Mouse (Mus musculus) cerebellum, postnatal 10 days (tissue): ENCODE data around the gene Zfyve26.
"Not testable (repeated sequence)": the region's sequence is repeated elsewhere in the genome, so short reads cannot be mapped to it uniquely, and the experiment has no call there.

ENCODE experiments used
- DNase-seq, 2 experiments: peaks; one replicate each; pipeline ENCODE4 v3.0.0; 2021; ENCODE audit warnings: mixed read lengths in 2 of 2

The Zfyve26 gene

GRCm38 (mm10) chr12:79260154-79260553 lies 36.0 kb downstream of the Zfyve26 start:
- no peak for DNase-seq

DNA sequence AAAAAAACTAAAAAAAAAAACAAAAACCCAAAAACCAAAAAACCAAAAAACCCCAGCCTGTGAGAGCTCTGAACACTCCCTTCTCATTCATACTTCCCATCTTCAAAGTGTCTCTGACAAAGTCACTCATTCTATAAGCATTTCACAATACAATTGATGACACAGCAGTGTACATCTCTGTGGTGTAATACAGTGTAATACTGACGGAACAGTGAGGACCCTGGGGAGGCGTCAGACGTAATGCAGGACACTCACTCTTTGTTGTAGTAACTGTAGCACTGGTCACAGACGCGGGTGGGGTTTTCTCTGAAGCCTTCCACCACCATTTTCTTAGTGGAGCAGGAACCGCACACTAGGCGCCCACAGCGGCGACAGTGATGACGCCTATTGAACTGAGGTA lies 41.1 kb downstream of the Zfyve26 start:
- no peak for DNase-seq

GRCm38 (mm10) chr12:79253294-79254053 lies 42.6 kb downstream of the Zfyve26 start:
- DNase-seq = no peak

DNA sequence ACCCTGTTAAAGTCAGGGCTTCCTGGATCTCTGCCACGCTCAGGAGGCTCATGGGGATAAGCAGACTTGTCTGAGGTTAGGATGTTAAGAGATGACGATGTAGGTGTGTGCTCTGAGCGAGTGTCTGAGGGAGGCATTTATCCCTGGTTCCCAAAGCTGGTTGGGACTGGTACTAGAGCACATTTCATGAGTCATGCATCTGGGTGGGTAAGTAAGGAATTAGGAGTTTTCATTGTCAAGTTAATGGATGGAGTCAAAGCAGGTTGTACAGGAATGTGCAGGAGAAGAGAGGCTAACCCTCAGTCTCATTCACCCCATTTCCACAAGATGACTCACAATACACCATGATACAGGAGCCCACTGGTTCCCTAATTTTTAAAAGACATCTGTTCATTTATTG lies 48.0 kb downstream of the Zfyve26 start:
- DNase-seq = no peak

- no peak for DNase-seq
Measured at GRCm38 (mm10) chr12:79242921-79243320, 53.2 kb downstream of the Zfyve26 start.

DNA sequence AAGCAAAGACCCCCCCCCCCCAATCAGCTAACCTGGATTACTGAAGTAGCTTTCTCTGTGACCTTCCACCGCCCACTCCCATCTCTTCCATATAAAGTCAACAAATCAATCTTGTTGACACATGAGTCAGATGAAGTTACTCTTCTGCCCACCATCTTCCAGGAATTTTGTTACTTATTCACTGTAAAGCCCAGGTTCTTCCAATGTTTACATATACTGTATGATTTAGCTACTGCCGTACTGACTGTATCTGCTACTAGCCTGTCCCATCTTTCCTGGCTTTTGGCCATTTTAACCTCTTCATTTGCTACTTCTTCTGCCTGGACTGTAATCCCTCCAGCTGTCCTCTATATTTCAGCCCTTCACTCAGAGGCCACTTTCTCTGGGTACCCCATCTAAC lies 54.1 kb downstream of the Zfyve26 start:
- DNase-seq = no peak

DNA sequence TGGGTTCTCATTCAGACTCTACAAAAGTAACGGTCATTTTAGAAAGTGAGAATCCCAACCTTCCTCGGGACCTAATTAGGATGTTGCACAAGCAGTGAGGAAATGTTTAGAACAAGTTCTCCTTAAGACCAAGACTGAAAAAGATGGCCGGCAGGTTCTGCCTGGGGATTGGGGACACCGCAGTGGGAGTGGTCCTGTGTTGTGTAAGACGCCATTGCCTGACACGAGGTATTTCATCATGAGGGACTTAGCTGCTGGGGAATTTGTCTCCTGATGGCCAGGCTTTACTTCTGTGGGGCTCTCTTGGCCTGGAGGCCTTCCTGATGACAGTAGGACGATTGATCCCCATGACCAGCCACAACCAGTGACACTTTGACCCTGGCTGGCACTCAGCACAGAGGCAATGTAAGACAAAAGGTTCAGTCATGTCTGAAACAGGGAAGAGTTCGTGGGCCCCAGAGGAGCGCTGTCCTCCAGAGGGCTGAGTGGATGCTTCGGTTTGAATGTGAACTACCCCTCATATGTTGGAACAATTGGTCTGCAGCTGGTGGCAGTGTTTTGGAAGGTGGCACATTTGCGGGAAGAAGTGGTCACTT lies 60.5 kb downstream of the Zfyve26 start:
- DNase-seq = no peak

DNA sequence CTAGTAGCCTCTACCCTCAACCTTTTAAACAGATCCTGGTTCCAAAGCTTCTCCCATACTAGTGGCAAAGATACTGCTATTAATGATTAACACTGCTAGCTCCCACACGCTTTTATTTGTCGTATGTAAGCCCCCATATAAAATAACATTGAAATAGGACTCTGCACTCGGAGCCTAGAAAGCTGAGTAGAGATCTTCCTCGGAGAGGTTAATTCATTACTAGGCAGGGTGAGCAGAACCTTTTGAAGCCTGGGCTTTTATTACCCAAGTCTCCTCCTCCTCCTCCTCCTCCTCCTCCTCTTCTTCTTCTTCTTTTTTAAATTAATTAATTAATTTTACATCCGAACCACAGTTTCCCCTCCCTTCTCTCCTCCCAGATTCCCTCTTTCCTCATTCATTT lies 78.6 kb downstream of the Zfyve26 start:
- no peak for DNase-seq

DNA sequence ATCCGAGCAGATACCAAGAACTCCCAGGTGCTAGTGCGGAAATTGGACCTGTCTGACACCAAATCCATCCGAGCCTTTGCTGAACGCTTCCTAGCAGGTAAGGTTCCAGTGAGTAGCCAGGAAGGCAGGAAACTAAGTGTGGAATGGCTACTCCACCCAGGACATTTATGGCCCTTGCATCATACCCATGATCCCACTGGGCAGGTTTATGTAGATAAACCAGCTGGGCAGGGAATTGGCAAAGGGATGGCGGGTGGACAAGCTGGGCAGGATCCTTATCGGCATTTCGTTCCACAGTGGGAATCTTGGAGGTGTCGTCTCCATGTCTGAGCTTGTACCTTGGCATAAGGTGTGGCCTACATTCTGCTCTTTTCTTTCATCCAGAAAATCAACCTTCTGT lies 84.7 kb downstream of the Zfyve26 start:
- no peak for DNase-seq

DNA sequence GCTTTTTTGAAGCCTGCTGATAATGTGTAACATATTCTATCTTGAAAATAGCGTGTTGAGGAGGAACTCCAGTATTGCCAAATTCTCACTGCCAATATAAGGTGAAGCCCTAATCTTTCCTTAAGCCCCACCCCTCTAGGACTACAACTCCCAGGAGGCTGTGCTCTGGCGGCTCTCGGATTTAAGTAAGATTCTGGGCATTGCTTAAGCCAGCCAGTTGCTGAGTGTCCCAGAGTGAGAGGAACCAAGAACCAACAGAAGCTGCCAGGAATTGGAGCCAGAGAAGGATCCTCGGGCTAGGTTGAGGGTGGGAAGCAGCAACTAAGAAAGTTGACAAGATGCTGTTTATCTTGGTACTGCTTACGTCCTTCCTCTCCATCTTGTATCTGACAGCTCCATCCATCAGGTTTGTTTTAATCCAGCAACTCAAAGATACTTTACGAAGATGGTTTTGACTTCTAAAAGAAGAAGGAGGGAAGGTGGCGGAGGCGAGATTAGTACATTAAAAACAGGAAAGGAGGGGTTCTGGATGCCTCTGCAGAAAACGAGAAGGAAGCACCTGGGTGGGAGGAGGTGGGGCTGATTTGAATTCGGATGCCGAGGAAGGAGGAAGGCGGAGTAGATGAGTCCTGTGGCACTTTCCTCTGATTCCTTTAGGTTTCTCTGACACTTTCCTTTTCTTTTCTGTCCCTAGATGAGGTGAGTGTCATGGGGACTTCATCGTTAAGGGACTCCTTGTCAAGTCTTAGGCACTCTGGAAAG lies 87.2 kb downstream of the Zfyve26 start, which contains the start of gene Rdh12:
Gene Rdh12 (plus strand): TSS at position 212 of the 762 bp plus-strand sequence.
- DNase-seq = peak; percentile 47 to 53

GRCm38 (mm10) chr12:79201882-79202281 lies 94.2 kb downstream of the Zfyve26 start:
- DNase-seq = no peak

GRCm38 (mm10) chr12:79197105-79197504 lies 99.0 kb downstream of the Zfyve26 start:
- no peak for DNase-seq

- peak; percentile 84 to 86 for DNase-seq
Measured at GRCm38 (mm10) chr12:79193441-79193840, 102.7 kb downstream of the Zfyve26 start.

GRCm38 (mm10) chr12:79192193-79192592 lies 103.9 kb downstream of the Zfyve26 start, which contains the start of gene Rdh11:
Gene Rdh11, minus strand, starts transcription at chr12:79192293.
- DNase-seq = no peak

- DNase-seq = peak; percentile 86 to 87
Measured at GRCm38 (mm10) chr12:79191701-79192100, 104.4 kb downstream of the Zfyve26 start.

DNA sequence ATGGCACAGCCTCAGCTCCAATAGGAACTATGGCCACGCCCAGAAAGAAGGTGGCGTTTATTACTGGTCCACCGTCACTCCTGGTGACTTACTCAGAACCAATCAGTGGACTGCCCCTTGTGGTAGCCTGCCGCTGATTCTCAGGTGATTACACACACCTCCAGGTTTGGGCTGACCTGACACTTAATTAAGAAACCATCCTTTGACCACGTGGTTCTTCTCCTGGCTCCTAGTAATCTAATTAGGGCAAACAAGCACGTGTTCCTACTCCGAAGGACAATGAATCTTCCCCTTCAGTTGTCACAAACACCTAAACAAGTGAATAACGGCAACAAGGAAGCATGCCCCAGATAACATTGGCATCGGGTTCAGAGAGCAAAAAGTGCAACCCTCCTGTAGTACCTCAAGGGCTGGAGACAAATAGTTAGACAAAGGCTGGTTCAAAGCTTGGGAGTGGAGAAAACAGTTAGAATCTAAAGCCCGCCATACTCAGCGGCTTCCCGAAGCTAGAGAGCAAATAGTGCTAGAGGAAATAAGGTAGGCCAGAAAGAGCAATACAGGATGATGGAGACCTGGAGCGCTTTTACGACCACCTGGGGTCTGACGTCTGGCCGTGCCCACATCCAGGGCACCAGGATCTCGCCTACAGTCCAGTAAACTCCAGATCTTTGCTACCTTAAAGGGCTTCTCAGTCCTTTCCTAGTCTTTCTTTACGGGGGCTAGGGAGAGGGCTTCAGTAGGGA lies 105.0 kb downstream of the Zfyve26 start:
- peak; percentile 86 to 87 for DNase-seq

GRCm38 (mm10) chr12:79185160-79185559 lies 110.9 kb downstream of the Zfyve26 start:
- not testable (repeated sequence) for DNase-seq
